Mouse (Mus musculus) layer of hippocampus, postnatal 36 days (tissue): ENCODE results near the gene Gm28891. TPM values are rescaled to one million over a fixed set of nuclear protein-coding genes. Genes with fewer than 3 reads are reported as not detected.
"Not testable (repeated sequence)": the region's sequence is repeated elsewhere in the genome, so short reads cannot be mapped to it uniquely, and the experiment has no call there.

Experiments
- DNase-seq, 2 experiments: peaks; one replicate each; pipeline ENCODE4 v3.0.0; 2022
- total RNA-seq, 2 experiments: library from RNA; stranded (reverse); gene quantifications; 2 replicates each; pipeline ENCODE4 v1.2.3; 2021

The Gm28891 gene
- not detected for total RNA-seq

GRCm38 (mm10) chrY:60240902-60241301, at the start of gene Gm28891:
TSS of gene Gm28891 (plus strand) at chrY:60241202.
- DNase-seq: not testable (repeated sequence)
